Mouse (Mus musculus): ENCODE data around the gene Nr1h4. TPM values are rescaled to one million over a fixed set of nuclear protein-coding genes. Genes with fewer than 3 reads are reported as not detected.

The Nr1h4 gene
- polyA plus RNA-seq, 1 experiment, result 0.08 TPM

DNA sequence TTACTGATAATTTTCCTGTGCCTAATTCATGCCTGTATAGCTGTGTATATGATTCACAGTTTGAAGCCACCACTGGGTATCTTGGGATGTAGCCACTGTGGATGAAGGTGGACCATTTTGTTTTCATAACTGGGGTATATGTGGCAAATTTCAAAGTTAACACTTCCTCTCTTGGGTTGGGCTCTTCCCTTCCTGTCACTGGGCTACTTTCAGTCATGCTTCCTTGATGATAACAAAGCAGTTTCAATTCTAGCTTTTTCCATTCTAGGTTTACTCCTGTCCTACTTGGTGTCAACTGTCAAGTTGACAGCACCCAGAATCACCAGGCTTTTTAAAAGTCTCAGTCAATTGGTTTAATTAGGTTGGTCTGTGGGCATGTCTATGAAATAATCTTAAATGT is 48.5 kb downstream of the Nr1h4 start:
- Histone ChIP-seq H3K4me1 (ENCODE audit: control insufficient read depth, insufficient read depth, low read length) (no peaks in the 10 kb centered on the region), H3K27ac (ENCODE audit: insufficient read depth, low read length) (no peak overlapping the region), H3K4me3 (ENCODE audit: insufficient read depth, low read length) (no peak overlapping the region)
- TF ChIP-seq CTCF (IDR thresholded peaks at IDR 0.05; ENCODE audit: extremely low read depth, insufficient read depth, low read length) (no peak), POLR2A (IDR thresholded peaks at IDR 0.05; ENCODE audit: extremely low read depth, insufficient read depth, low read length) (no peak)

DNA sequence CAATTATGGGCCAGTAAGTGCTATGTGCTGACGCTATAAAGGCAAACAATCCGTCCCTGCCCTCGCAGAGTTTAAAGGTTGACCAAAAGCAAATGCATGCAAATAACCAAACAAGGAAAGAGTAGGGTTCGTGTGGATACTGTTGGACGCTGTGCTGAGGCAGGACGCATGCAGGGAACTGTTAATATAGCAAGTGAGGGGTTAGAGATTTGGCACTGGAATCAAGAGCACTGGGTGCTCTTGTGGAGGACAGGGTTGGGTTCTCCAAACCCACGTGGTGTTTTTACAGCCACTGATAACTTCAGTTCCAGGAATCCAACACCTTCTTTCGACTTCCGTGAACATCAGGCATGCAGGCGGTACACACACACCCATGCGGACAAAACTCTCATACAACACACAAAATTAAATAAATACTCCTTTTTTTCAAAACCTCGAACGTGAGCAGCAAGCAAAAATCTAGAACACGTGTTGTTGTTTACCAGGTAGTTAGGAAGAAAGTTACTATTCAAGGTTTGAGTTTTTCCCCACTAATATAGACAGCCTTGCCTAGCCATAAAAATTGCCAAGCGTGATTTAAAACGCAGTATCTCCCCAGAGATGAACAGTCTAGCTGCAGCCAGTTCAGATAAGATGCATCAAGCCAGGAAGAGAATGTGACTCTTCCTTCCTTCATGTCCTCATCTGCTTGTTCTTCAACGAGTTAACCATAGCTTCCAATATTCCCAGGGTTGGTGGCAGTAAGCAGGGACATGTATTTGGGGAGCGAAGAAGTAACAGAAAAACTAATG is 49.4 kb downstream of the Nr1h4 start:
- TF ChIP-seq CTCF (IDR thresholded peaks at IDR 0.05; ENCODE audit: extremely low read depth, insufficient read depth, low read length) (no peak), POLR2A (IDR thresholded peaks at IDR 0.05; ENCODE audit: extremely low read depth, insufficient read depth, low read length) (no peak)
- Histone ChIP-seq H3K4me1 (ENCODE audit: control insufficient read depth, insufficient read depth, low read length) (no peaks in the 10 kb centered on the region), H3K27ac (ENCODE audit: insufficient read depth, low read length) (no peak overlapping the region), H3K4me3 (ENCODE audit: insufficient read depth, low read length) (no peak overlapping the region)

DNA sequence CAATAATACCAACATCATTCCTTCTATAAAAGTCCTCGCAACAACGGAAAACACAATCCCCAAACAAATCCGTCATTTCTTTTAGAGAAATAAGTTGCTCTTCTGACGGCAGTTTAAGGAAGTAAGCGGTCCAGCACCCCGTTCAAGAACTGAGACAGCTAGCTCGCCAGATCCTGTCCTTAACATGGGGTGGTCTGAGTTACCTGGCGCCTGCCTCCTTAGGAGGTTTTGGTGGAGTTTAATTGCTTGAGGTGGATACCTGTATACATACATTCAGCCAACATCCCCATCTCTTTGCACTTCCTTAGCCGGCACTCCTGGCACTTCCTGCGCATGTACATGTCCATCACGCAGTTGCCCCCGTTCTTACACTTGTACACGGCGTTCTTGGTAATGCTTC is 50.3 kb downstream of the Nr1h4 start:
- Histone ChIP-seq H3K4me1 (ENCODE audit: control insufficient read depth, insufficient read depth, low read length) (no peaks in the 10 kb centered on the region), H3K27ac (ENCODE audit: insufficient read depth, low read length) (no peak overlapping the region), H3K4me3 (ENCODE audit: insufficient read depth, low read length) (no peak overlapping the region)
- no peak for TF ChIP-seq CTCF (IDR thresholded peaks at IDR 0.05; ENCODE audit: extremely low read depth, insufficient read depth, low read length)
- no peak for TF ChIP-seq POLR2A (IDR thresholded peaks at IDR 0.05; ENCODE audit: extremely low read depth, insufficient read depth, low read length)

DNA sequence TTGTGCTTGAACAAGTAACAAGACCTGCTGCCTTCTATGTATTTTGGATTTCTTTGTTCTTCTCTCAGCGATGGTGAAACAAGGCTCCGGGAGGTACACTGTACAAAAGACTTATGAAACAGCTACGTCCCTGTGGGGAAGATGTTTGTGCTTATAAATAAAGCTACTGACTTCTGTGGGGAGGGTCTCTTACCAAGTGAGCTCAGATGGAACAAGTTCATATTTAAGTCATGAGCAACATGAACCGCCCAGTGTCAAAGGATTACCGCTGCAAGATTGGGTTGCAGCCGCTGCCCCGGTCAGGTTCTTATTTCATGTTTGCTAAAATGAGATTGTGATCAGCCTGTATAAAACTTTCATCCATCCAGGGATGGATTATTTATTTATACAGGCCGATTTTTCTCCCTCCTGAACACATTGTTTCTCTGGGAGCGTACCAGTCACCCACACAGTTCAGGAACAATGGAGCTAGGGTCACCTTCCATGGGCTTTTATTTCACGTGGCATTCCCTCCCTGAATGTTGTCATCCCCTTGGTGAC is 51.2 kb downstream of the Nr1h4 start:
- Histone ChIP-seq H3K27ac (ENCODE audit: insufficient read depth, low read length) (no peak overlapping the region), H3K4me3 (ENCODE audit: insufficient read depth, low read length) (no peak overlapping the region), H3K4me1 (ENCODE audit: control insufficient read depth, insufficient read depth, low read length) (no peaks in the 10 kb centered on the region)
- TF ChIP-seq POLR2A (IDR thresholded peaks at IDR 0.05; ENCODE audit: extremely low read depth, insufficient read depth, low read length) (no peak), CTCF (IDR thresholded peaks at IDR 0.05; ENCODE audit: extremely low read depth, insufficient read depth, low read length) (no peak)

DNA sequence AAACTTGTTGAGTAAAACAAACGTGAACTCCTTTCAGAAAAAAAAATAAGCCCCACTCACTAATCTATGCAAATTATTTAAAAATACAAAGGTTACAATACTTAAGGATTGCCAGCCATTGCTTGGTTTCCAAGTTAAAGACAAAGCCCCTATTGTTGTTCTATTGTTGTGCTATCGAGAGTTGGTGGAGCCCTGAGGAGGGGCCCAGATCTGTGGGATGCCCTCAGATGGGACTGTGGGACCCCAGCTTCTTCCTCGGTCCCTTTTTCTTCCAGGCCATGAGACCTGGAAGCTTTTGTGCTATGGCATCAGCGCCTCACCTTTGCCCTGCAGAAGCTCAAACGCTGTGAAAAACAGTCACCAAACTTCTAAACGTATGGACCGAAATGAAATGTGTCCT is 51.7 kb downstream of the Nr1h4 start:
- no peaks in the 10 kb centered on the region for H3K4me1 ChIP-seq (ENCODE audit: control insufficient read depth, insufficient read depth, low read length)
- TF ChIP-seq POLR2A (IDR thresholded peaks at IDR 0.05; ENCODE audit: extremely low read depth, insufficient read depth, low read length) (no peak), CTCF (IDR thresholded peaks at IDR 0.05; ENCODE audit: extremely low read depth, insufficient read depth, low read length) (no peak)
- no peak overlapping the region for H3K4me3 ChIP-seq (ENCODE audit: insufficient read depth, low read length)
- H3K27ac ChIP-seq (ENCODE audit: insufficient read depth, low read length), result no peak overlapping the region

DNA sequence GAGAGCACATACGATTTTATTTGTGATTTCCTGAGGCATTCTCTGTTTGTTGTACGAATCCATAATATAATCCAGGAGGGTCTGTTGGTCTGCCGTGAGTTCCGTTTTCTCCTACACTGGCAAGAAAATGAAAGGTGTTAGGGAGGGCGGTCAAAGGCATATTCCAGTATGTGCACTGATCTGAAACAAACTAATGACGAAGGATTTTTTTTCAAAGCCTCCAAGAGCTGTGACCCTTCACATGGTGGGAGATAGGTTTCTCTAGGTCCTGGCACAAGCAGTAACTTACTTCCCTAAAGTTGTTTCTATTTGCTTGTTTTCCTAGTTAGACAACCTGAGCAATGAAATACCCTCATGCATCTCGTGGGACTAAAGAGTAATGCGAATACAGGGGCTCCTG is 54.6 kb downstream of the Nr1h4 start:
- TF ChIP-seq CTCF (IDR thresholded peaks at IDR 0.05; ENCODE audit: extremely low read depth, insufficient read depth, low read length) (no peak), POLR2A (IDR thresholded peaks at IDR 0.05; ENCODE audit: extremely low read depth, insufficient read depth, low read length) (no peak)

DNA sequence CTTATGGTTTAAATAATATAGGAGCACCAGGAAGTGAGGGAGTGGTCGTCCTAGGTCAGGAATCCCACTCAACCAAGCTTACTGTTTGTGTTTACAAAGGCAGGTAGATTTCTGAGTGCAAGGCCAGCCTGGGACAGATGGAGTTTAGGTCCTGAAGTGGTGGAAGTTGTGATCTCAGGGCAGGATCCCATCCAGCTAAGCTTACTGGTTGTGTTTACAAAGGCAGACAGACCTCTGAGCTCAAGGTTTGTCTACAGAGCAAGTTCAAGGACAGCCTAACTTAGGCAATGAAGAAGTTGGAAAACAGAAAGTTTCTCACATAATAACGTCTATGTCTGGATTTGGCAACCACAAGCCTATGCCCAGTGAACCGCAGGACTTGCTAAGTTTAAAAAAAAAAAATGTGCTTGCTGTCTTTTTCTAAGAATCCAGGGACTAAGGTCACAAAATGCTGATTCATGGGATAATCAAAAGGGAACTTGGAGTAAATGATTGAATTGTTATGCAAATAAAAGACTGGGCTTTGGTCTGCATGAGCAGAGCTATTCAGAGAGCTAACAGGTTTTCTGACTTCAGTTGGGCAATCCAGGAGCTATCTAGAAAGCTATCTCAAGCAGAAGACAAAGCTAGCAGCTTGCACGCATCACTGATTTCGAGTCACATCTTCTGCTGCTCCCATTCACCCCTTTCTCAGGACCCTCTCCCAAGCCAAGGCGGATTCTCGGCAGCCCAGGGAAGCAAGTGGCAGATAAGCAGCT is 62.6 kb downstream of the Nr1h4 start:
- Histone ChIP-seq H3K27ac (ENCODE audit: insufficient read depth, low read length) (no peak overlapping the region), H3K4me3 (ENCODE audit: insufficient read depth, low read length) (no peak overlapping the region), H3K4me1 (ENCODE audit: control insufficient read depth, insufficient read depth, low read length) (no peaks in the 10 kb centered on the region)
- TF ChIP-seq POLR2A (IDR thresholded peaks at IDR 0.05; ENCODE audit: extremely low read depth, insufficient read depth, low read length), result no peak
- TF ChIP-seq CTCF (IDR thresholded peaks at IDR 0.05; ENCODE audit: extremely low read depth, insufficient read depth, low read length), result no peak

More for the DNA sequence above, 54.6 kb downstream of the Nr1h4 start:
- H3K4me3 ChIP-seq (ENCODE audit: insufficient read depth, low read length), result no peak overlapping the region
- H3K27ac ChIP-seq (ENCODE audit: insufficient read depth, low read length), result no peak overlapping the region
- no peaks in the 10 kb centered on the region for H3K4me1 ChIP-seq (ENCODE audit: control insufficient read depth, insufficient read depth, low read length)

DNA sequence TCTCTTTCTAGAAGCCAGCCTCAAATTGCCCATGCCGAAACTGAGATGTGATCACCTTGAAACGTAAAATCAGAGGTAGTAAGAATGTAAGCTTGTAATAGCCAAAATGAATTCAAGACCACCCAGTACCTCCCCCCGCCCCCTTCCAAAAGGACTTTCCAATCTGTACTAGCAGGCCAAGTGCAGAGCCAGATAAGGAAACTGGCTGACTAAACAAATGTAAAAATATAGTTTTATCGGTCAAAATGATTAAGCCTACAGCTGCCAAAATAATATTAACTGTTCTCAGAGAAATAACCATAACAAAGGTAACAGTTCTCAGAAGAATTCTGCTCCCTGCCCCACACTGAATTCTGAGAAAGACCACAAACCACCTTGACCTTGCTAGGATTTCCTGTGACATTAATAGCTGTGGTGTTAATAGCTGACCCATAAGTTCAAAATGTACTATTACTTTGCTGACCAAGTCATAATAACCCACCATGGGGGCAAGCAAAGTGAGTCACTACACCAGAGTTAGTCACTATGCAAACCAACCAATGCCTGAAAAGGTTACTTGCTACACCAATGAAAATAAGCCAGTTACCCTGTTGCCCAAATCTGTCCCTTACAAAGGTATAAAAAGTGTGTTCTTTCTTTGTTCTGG is 68.5 kb downstream of the Nr1h4 start:
- TF ChIP-seq POLR2A (IDR thresholded peaks at IDR 0.05; ENCODE audit: extremely low read depth, insufficient read depth, low read length) (no peak), CTCF (IDR thresholded peaks at IDR 0.05; ENCODE audit: extremely low read depth, insufficient read depth, low read length) (no peak)
- H3K4me1 ChIP-seq (ENCODE audit: control insufficient read depth, insufficient read depth, low read length), result no peaks in the 10 kb centered on the region
- no peak overlapping the region for H3K4me3 ChIP-seq (ENCODE audit: insufficient read depth, low read length)
- H3K27ac ChIP-seq (ENCODE audit: insufficient read depth, low read length), result no peak overlapping the region

DNA sequence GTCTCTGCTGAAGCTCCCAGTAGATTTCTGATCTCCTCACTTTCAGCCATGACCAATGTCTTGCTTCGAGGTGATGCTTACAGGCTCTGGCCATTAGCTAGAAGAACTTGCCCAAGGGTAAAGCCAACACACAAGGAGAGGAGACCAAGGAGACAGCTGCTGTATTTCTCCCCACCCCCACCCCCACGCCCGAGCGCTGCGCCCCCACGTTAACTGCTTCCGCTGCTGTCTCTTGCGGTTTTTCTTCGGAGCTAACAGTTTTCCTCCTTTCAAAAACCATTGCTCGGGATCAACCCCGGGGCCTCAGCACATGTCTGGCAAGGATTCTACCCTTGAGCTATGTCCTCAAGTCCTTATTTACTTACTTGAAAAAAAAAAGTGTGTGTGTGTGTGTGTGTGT is 70.5 kb downstream of the Nr1h4 start:
- Histone ChIP-seq H3K27ac (ENCODE audit: insufficient read depth, low read length) (no peak overlapping the region), H3K4me3 (ENCODE audit: insufficient read depth, low read length) (no peak overlapping the region), H3K4me1 (ENCODE audit: control insufficient read depth, insufficient read depth, low read length) (no peaks in the 10 kb centered on the region)
- no peak for TF ChIP-seq POLR2A (IDR thresholded peaks at IDR 0.05; ENCODE audit: extremely low read depth, insufficient read depth, low read length)
- TF ChIP-seq CTCF (IDR thresholded peaks at IDR 0.05; ENCODE audit: extremely low read depth, insufficient read depth, low read length), result no peak

Measured in cortical plate, adult 2 months (tissue).